In genomic region chr11:96133239-96133865, GRCm38 (mm10) we compare ENCODE assay signal across 9 mouse cellular contexts. TPM values are rescaled to one million over a fixed set of nuclear protein-coding genes. Genes with fewer than 3 reads are reported as not detected.
DNase-seq lines count a peak whose midpoint lies in the region; TF ChIP-seq lines count a peak whose summit lies in the region.
"Had no signal": no experiment of that assay in that cellular context is flagged by ENCODE, and none has a peak within 500 bp of the region (broad histone marks: within the 10 kb centered on the region; RNA-seq: fewer than 3 reads in every experiment).

Gene Ttll6, plus strand, starts transcription at chr11:96133786.

- peak; percentile 87 for TF ChIP-seq CTCF in C2C12 (IDR thresholded peaks at IDR 0.05; ENCODE audit: control insufficient read depth, insufficient read depth, insufficient read length)
- TF ChIP-seq CTCF in lung, adult 2 months (IDR thresholded peaks at IDR 0.05; ENCODE audit: insufficient read depth, low read length): peak; percentile 72
- TF ChIP-seq CTCF in olfactory bulb, adult 2 months (IDR thresholded peaks at IDR 0.05; ENCODE audit: insufficient read depth, low read depth, low read length): 0 out of 2 replicates have a peak, but pooled peaks have one; percentile 51

- intact Hi-C loops in heart, postnatal 10 days (cut with DNase I): no loop called here

- H3K4me3 ChIP-seq in C2C12 (ENCODE audit: insufficient read depth, poor library complexity, severe bottlenecking): no peak within 1 kb of the TSS
- no peak within 1 kb of the TSS for H3K4me3 ChIP-seq in lung, adult 2 months (replicated peaks; ENCODE audit: extremely low read depth, low read depth, low read length)
- no peak within 1 kb of the TSS for H3K4me3 ChIP-seq in olfactory bulb, adult 2 months (ENCODE audit: insufficient read depth, low read depth, low read length)

- peaks cover 15% of the 10 kb centered on the region for H3K27me3 ChIP-seq in C2C12 (ENCODE audit: control insufficient read depth, insufficient read depth, insufficient read length)

- 20% methylated on average over 16 of the region's 16 CpGs for WGBS in lung, adult 2 months
- 20% methylated on average over 16 of the region's 16 CpGs for WGBS in olfactory bulb, adult 2 months

- no peaks in the 10 kb centered on the region for H3K79me2 ChIP-seq in C2C12 (ENCODE audit: control insufficient read depth, insufficient read depth)

- H3K27ac ChIP-seq in olfactory bulb, adult 2 months (ENCODE audit: insufficient read depth, low read depth, low read length): no peak within 1 kb of the TSS

- peak; percentile 93 for DNase-seq in ZHBTc4 (ENCODE audit: low read depth, low spot score)
- peak; percentile 84 for DNase-seq in embryo, embryonic 10.5 days (ENCODE audit: low spot score)
- DNase-seq in heart, postnatal 10 days: peak; percentile 42 to 74
- peak; percentile 47 to 84 for DNase-seq in kidney, postnatal 36 days
- peak; percentile 30 for DNase-seq in lung, adult 2 months
- peak; percentile 68 for DNase-seq in urinary bladder, postnatal 25 days (ENCODE audit: low spot score)

- no peak within 1 kb of the TSS for H3ac ChIP-seq in C2C12 (ENCODE audit: control insufficient read depth, insufficient read length, low read depth)

- H3K4me1 ChIP-seq in lung, adult 2 months (ENCODE audit: control insufficient read depth, insufficient read depth, low read length): no peaks in the 10 kb centered on the region
- no peaks in the 10 kb centered on the region for H3K4me1 ChIP-seq in olfactory bulb, adult 2 months (ENCODE audit: control insufficient read depth, insufficient read depth, low read length)

- no peak for TF ChIP-seq POLR2A in lung, adult 2 months (IDR thresholded peaks at IDR 0.05; ENCODE audit: borderline replicate concordance, extremely low read depth, low read depth, low read length)
- TF ChIP-seq POLR2A in olfactory bulb, adult 2 months (IDR thresholded peaks at IDR 0.05; ENCODE audit: insufficient read depth, low read depth, low read length): no peak

- H3K79me3 ChIP-seq in C2C12 (ENCODE audit: low read depth): no peaks in the 10 kb centered on the region

- H3K36me3 ChIP-seq in C2C12 (ENCODE audit: control insufficient read depth, insufficient read depth): no peaks in the 10 kb centered on the region

TF ChIP-seq in C2C12, 6 proteins besides CTCF, POLR2A, EP300 and RAD21:
- TF ChIP-seq MAX (IDR thresholded peaks at IDR 0.05): no peak
- no peak for TF ChIP-seq MYOG (IDR thresholded peaks at IDR 0.05; ENCODE audit: control insufficient read depth, extremely low read depth, insufficient read length)
- no peak for TF ChIP-seq USF1 (IDR thresholded peaks at IDR 0.05; ENCODE audit: low read depth)
- no peak for TF ChIP-seq CEBPB (IDR thresholded peaks at IDR 0.05; ENCODE audit: low read depth)
- TF ChIP-seq FOSL1 (IDR thresholded peaks at IDR 0.05; ENCODE audit: insufficient read depth, low read length, poor library complexity, severe bottlenecking): no peak
- no peak for TF ChIP-seq MYOD1 (IDR thresholded peaks at IDR 0.05; ENCODE audit: control insufficient read depth, insufficient read length, low read depth)
TF ChIP-seq in C2C12: peak in this region for 0.

RNA-seq across cellular contexts. Expression of gene Ttll6, which starts in this region (rescaled TPM):
- polyA plus RNA-seq in C2C12 (2012; fragmentation: generic; extraction: Trizol): 0.01 TPM
- not detected for total RNA-seq in heart, postnatal 10 days (2021)
- 3.6 and 4.6 TPM in 2 replicates for polyA plus RNA-seq in lung, adult 2 months (2012; rRNA removed)
- polyA plus RNA-seq in olfactory bulb, adult 2 months (2012; ENCODE audit: insufficient read depth, insufficient read length, low replicate concordance, missing spikeins): not detected in 2 replicates
- total RNA-seq: gastrocnemius, postnatal 4 days had no signal

Comparison
In these comparisons a context has a peak if more than half of its experiments do, and no peak if none do; other contexts are left out.
1. Peak in DNase-seq in heart, postnatal 10 days; RNA of the gene not detected or under 1 TPM.
2. DNase-seq: peak in every context shown above with its lines; median percentile 93 in ZHBTc4; 84 in embryo, embryonic 10.5 days; 68 in urinary bladder, postnatal 25 days; 66 in kidney, postnatal 36 days; 58 in heart, postnatal 10 days; 30 in lung, adult 2 months.